Mouse (Mus musculus) ovary, adult 2 months (tissue): ENCODE results near the gene Klk1. TPM values are rescaled to one million over a fixed set of nuclear protein-coding genes. Genes with fewer than 3 reads are reported as not detected.

Experiments
- polyA plus RNA-seq: library from polyadenylated mRNA; depleted of rRNA; stranded (reverse); fragments of >200 nt; gene quantifications from 2 replicates; pipeline ENCODE4 v1.2.3, GENCODE M21; 2012; rRNA removed

Klk1 gene
- 10.3 and 15.0 TPM in 2 replicates for polyA plus RNA-seq

GRCm38 (mm10) chr7:44225076-44225475 is at the start of gene Klk1:
Gene Klk1 (plus strand): TSS chr7:44225360.

DNA sequence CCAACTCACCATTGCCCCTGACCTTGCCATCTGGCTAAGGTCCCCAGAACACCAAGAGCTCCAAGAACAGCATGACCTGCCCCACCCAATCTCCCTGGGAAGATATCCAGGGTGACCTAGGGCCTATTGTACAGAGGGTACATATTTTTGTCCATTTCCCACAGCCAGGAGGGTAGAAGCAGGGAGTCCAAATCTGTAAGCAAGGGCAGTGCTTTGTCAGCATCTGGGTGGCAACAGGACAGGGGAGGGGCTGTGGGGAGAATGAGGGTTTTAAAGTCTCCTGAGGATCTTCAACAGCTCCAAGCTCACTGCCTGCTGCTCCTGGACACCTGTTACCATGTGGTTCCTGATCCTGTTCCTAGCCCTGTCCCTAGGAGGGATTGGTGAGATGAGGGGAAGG is 37.2 kb upstream of the Klk1 start, which contains the start of gene Klk1b24:
Klk1b24 (plus strand) TSS at position 301 of the 400 bp plus-strand sequence.

DNA sequence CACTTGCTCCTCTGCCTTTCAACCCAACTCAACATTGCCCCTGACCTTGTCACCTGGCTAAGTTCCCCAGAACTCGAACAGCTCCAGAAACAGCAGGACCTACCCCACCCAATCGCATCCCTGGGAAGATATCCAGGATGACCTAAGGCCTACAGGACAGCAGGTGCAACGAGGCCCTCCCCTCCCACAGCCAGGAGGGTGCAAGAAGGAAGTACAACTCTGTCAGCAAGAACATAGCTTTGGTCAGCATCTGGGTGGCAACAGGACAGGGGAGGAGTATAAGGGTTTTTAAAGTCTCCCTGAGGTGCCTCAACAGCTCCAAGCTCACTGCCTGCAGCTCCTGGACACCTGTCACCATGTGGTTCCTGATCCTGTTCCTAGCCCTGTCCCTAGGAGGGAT is 27.3 kb upstream of the Klk1 start, which contains the start of gene Klk1b3:
Klk1b3 (plus strand) TSS at position 301 of the 400 bp plus-strand sequence.

DNA sequence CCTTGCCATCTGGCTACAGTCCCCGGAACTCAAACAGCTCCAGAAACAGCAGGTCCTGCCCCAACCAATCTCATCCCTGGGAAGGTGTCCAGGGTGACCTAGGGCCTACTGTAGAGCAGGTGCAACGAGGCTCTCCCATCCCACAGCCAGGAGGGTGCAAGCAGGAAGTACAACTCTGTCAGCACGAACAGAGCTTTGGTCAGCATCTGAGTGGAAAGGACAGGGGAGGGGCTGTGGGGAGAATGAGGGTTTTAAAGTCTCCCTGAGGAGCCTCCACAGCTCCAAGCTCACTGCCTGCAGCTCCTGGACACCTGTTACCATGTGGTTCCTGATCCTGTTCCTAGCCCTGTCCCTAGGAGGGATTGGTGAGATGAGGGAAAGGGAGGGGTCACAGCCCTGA is 18.0 kb upstream of the Klk1 start, which contains the start of gene Klk1b4:
Klk1b4 (plus strand) TSS at position 301 of the 400 bp plus-strand sequence.

DNA sequence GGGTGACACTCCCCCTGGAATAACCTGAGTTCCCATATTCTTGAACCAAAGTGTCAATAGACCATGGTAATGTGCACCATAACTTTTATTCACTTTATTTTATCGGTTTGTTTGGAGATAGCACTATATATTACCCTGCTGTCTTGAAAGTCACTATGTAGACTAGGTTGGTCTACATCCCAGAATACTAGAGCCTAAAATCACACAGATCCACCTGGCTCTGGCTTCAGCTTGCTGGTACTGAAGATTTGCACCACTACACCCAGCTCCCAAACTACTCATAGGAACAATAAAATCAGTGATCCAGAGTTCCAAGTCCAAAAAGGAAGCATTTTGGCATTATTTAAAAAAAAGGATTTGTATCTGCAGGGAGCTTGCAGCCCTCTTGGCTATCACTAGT is 9.5 kb upstream of the Klk1 start, which contains the start of gene Klk1b5:
Klk1b5 (plus strand) TSS at position 301 of the 400 bp plus-strand sequence.

GRCm38 (mm10) chr7:44235909-44236308 is 10.7 kb downstream of the Klk1 start, which contains the start of gene Gm36864:
Gene Gm36864 (plus strand): TSS chr7:44236177.

DNA sequence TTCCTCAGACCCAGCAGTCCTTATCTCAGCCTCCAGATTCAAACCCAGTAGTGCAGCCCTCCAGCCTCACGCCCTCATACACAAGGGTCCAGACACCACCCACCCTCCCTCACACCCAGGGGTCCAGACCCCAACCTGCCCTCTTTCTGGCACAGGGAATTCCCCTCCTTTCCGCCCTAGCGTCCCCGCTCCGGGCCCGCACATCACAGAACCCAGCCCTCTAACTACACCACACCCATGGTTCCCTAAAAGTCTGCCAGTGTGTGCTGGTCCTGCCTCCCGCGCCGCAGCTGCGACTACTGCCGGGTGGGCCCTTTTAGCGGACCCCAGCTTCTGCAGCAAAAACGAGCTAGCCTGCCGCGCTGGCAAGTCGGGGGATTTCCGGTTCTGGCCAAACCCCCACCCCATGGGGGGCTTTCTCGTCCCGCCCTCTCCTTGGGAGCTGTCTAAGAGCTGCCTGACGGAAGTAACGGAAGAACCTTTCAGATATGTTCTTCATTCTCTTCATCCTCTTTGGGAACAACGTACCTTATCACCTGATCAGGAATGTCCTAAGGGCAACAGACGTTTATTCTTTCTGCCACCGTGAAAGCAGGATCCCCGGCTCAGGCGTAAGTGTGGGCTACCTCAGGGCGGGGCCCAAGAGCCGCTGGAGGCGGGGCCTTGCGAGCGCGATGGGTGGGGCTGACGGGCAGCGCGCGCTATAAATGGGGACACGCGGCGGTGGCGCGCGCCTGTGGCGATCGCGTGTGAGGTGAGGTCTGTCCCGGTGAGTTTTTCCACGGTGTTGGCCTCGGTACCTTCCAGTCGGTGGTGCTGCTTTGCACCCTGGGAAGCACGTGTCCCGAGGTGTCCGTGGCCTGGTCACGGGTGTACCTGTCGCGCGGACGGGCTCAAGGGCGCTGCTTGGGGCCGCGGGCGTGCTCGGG is 21.2 kb downstream of the Klk1 start, which contains the start of the genes 1700028J19Rik and 2410002F23Rik:
1700028J19Rik (minus strand) TSS at position 641 of the 929 bp plus-strand sequence.
2410002F23Rik (plus strand) TSS at position 668 of the 929 bp plus-strand sequence.

DNA sequence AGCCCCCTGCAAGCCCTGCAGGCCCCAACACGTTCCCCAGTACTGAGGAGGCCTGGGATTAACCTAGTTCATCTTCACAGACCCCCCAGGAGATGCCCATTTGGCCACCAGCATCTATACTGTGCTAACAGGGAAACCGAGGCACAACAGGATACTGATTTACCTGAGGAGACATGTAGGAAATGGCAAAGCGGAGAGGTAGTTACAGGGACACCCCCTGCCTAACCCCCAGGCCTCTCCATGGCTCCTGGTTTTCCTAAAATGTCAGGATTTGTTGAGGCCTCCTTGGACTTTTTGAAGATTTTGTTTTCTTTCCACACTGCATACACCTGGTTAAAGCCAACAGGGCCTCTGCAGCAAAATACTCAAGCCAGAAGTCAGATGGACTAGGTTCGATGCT is 32.1 kb downstream of the Klk1 start, which contains the start of gene Acp4:
Acp4 (minus strand) TSS at position 101 of the 400 bp plus-strand sequence.

DNA sequence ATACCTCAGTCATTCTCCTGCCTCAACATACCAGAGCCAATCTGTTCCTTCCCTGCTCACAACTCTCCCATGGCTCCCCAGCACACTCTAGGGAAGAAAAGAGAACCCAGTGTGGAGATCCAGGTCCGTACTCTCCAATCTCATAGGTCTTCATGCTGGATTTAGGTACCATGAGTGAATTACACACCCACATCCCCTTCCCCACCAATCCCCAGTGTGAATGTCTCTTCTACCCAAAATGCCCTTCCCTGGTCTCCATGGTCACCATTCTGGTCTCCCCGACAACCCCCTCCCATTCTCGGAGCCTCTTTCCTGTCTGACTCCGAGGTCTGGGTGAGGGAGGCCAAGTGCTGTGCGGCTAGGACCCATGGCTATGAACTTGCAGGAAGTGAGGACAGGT is 36.0 kb downstream of the Klk1 start, which contains the start of gene Gm15517:
Gm15517 (plus strand) TSS at position 301 of the 400 bp plus-strand sequence.

Other genes starting within 250 kb of the Klk1 start
- gene Klk1b9, start 249.3 kb upstream of the Klk1 start, polyA plus RNA-seq = not detected in 2 replicates
- 0.35 and 1.4 TPM in 2 replicates for gene Klk1b11, start 229.5 kb upstream of the Klk1 start, polyA plus RNA-seq
- gene Klk1b26, start 213.2 kb upstream of the Klk1 start, polyA plus RNA-seq = not detected in 2 replicates
- 1.3 and 2.2 TPM in 2 replicates for gene Klk1b27, start 173.1 kb upstream of the Klk1 start, polyA plus RNA-seq
- gene Klk1b21, start 123.0 kb upstream of the Klk1 start, polyA plus RNA-seq = 10.8 and 17.1 TPM in 2 replicates
- gene Klk1b22, start 112.7 kb upstream of the Klk1 start, polyA plus RNA-seq = 1.5 TPM in 1 of 2 replicates, not detected in the other
- not detected in 2 replicates for gene Klk1b16, start 88.6 kb upstream of the Klk1 start, polyA plus RNA-seq
- 4.4 and 5.6 TPM in 2 replicates for gene Klk1b24, start 37.1 kb upstream of the Klk1 start, polyA plus RNA-seq
- not detected in 2 replicates for gene Klk1b3, start 27.2 kb upstream of the Klk1 start, polyA plus RNA-seq
- gene Klk1b4, start 17.9 kb upstream of the Klk1 start, polyA plus RNA-seq = not detected in 2 replicates
- gene Klk1b5, start 9.4 kb upstream of the Klk1 start, polyA plus RNA-seq = 0.15 and 0.29 TPM in 2 replicates
- gene Gm36864, start 10.8 kb downstream of the Klk1 start, polyA plus RNA-seq = not detected in 2 replicates
- gene 1700028J19Rik, start 21.3 kb downstream of the Klk1 start, polyA plus RNA-seq = 1.7 and 1.9 TPM in 2 replicates
- 302 and 308 TPM in 2 replicates for gene 2410002F23Rik, start 21.4 kb downstream of the Klk1 start, polyA plus RNA-seq
- gene Acp4, start 32.0 kb downstream of the Klk1 start, polyA plus RNA-seq = 0.14 and 0.29 TPM in 2 replicates
- gene Gm15517, start 36.1 kb downstream of the Klk1 start, polyA plus RNA-seq = not detected in 2 replicates
- 17.9 and 24.7 TPM in 2 replicates for gene Clec11a, start 81.5 kb downstream of the Klk1 start, polyA plus RNA-seq
- 1.6 and 1.7 TPM in 2 replicates for gene Shank1, start 84.9 kb downstream of the Klk1 start, polyA plus RNA-seq
- 5.9 and 6.5 TPM in 2 replicates for gene Syt3, start 158.7 kb downstream of the Klk1 start, polyA plus RNA-seq
- 2.6 and 2.8 TPM in 2 replicates for gene 1700008O03Rik, start 160.5 kb downstream of the Klk1 start, polyA plus RNA-seq
- gene Lrrc4b, start 203.7 kb downstream of the Klk1 start, polyA plus RNA-seq = 12.9 and 15.2 TPM in 2 replicates
- gene Aspdh, start 240.0 kb downstream of the Klk1 start, polyA plus RNA-seq = 0.46 and 2.6 TPM in 2 replicates
- gene Josd2, start 242.6 kb downstream of the Klk1 start, polyA plus RNA-seq = 224 and 234 TPM in 2 replicates